Mouse (Mus musculus) cerebellum, postnatal 14 days (tissue): ENCODE measurements around the gene Hoxd11.

Experiments used
- DNase-seq, 2 experiments: peaks; one replicate each; pipeline ENCODE4 v3.0.0; 2021; ENCODE audit warnings: mixed read lengths in 2 of 2

Gene Hoxd11

DNA sequence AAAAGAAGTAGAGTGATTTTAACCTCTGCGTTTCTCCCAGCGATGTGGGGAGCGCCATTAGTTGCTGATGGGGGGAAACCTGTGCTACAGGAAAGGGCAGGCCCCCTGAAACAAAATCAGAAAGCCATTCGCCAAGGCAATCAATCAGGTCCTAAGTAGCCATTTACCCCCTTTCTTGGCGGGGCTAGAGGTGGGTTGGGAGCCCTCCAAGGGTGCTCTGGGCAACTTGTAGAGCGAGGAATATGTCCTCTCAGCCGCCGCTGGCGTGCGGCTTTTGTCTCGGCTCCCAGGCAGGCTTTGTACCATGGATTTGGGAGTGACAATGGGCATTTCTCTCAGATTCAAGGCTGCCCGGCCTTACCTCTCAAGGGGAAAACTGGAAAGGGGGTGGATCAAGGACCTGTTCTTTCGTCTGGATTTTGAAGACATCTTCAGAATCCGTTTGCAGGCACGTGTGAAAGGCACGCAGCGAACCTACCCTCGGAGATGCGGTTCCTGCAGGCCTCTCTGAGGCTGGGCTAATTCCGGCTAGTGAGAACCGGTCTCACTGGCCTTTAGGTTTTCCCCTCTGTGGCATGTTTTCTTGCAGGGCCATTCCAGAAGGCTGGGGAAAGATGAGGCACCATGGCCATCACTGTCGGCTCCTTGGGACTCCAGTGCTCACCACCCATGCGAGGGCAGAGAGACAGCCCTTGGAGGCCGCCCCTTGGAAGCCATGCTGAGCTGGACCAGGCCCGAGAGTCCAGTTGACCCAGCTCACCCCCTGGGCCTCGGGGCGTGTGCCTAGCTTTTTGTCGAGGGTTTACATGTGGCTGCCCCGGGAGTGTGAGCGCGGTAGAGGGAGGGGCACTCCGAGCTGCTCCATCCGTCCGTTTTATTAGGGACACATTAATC, 17.3 kb downstream of the Hoxd11 start:
- DNase-seq = peak in 1 of 2 experiments; percentile 8

DNA sequence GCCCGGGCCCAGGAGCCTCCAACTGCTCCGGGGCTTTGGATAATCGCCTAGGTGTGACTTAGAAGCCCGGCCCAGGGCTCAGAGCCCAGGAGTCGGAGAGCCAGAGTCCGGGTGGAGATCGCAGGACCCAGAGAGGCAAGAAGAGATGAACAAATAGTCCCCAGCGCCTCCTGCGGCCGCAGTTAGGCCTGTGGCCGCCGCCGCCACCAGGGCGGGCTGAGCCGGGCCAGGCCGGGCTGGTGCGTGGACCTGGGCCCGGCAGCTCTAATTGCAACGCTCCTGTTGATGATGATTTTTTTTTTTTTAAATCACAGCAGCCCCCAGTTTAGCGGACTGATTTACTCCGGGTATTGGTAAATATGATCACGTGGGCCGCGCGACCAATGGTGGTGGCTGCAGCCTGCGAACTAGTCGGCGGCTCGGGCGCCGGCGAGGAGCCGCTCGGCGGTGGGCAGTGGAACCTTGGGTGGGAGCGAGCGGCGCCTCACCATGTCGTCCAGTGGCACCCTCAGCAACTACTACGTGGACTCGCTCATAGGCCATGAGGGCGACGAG, 18.3 kb downstream of the Hoxd11 start, which contains the start of gene Hoxd9:
Gene Hoxd9, plus strand, starts transcription at position 161 of the 555 bp plus-strand sequence.
- DNase-seq = peak in 1 of 2 experiments; percentile 39

DNA sequence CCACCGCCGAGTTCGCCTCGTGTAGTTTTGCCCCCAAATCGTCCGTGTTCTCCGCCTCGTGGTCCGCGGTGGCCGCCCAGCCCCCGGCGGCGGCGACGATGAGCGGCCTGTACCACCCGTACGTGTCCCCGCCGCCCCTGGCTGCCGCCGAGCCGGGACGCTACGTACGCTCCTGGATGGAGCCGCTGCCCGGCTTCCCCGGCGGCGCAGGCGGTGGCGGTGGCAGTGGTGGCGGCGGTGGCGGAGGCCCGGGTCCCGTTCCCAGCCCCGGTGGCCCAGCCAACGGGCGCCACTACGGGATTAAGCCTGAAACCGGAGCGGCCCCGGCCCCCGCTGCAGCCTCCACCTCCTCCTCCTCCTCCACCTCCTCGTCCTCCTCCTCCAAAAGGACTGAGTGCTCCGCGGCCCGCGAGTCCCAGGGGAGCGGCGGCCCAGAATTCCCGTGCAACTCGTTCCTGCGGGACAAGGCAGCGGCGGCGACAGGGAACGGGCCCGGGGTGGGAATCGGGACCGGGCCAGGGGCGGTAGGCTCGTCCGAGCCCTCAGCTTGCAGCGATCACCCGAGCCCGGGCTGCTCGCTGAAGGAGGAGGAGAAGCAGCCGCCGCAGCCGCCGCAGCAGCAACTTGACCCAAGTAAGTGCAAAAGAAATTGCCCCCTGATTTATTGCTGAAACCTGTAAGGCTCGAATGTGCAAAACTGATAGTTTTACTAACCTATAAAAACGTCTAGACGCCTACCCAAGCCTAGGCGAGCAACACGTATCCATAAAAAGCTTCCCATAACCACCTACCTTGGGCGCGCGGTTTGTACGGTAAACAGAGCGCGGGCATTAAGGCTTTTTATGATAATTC, 19.1 kb downstream of the Hoxd11 start:
- DNase-seq = peak in 1 of 2 experiments; percentile 26

DNA sequence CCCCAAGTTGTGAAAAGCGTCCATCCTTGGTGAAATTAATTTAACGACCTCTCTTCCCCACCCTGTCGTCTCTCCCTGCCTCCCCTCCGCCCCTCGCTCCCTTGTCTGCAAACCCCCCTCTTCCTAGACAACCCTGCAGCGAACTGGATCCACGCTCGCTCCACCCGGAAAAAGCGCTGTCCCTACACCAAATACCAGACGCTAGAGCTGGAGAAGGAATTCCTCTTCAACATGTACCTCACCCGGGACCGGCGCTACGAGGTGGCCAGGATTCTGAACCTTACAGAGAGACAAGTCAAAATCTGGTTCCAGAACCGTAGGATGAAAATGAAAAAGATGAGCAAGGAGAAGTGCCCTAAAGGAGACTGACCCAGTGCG, 19.7 kb downstream of the Hoxd11 start:
- DNase-seq = peak; percentile 17 to 30

DNA sequence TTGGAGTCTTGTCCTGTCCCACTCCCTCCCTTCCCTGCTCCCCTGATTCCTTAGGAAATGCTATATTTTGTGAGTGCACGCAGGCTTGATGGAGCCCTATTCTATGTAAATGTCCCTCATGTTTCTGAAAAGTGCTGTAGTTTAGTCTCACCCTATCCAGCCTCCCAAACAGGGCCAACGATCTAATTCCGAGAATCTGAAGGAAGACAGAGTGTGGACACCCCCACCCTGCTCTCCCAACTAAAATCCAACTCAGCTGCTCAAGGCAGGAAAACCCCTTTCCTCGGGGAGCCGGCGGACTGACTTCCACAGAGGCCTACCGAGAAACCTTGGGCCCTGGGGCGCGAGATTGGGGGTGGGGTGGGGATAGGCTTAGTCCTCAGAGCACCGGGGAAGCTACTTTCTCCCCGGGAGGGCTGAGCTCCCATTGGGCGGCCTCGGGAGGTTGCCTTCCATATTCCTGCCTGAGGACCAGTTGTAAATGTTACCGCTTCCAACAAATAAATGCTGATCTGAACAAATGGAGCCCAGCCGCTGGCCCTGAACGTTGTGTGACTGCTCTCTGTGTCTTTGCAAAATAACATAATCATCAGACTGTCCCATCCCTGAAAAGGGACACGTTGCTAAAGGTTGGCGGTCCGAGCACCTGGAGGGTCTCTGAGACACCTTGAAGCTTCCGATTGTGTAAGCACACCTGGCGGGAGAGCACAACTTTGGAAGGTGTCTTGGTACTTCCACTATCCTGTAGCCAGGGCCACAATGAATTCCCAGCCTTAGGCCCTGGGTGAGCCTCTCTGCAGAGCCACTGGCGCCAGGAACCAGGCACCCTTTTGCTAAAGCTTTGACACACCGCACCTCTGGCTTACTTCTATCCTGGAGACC, 20.5 kb downstream of the Hoxd11 start:
- DNase-seq = peak in 1 of 2 experiments; percentile 20

DNA sequence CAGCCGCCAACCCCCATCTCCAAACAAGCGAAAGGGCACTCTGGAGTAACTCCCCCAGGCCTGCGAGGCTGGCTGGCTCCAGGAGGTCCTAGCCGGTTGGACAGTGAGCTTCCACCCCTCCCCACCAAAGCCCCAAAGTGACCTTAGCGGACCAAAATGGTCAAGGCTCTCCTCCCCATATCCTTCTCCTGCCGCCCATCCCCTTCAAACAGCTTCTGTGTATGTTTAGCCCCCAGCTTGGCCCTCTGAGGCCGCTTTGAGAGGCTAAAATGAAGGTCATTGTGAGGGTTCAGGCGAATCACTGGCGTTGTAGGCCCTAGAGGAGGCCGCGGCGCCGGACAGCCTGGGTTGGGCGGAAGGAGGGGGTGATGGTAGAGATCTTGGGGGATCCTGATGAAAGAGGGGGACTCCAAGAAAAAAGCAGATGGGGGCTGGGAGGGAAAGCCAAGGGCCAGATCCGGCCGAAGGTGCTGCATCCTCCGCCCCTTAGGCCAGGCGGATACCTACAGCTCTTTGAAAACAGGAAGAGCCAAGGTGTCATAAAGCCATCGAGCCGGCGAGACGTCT, 21.3 kb downstream of the Hoxd11 start:
- DNase-seq = peak in 1 of 2 experiments; percentile 11

DNA sequence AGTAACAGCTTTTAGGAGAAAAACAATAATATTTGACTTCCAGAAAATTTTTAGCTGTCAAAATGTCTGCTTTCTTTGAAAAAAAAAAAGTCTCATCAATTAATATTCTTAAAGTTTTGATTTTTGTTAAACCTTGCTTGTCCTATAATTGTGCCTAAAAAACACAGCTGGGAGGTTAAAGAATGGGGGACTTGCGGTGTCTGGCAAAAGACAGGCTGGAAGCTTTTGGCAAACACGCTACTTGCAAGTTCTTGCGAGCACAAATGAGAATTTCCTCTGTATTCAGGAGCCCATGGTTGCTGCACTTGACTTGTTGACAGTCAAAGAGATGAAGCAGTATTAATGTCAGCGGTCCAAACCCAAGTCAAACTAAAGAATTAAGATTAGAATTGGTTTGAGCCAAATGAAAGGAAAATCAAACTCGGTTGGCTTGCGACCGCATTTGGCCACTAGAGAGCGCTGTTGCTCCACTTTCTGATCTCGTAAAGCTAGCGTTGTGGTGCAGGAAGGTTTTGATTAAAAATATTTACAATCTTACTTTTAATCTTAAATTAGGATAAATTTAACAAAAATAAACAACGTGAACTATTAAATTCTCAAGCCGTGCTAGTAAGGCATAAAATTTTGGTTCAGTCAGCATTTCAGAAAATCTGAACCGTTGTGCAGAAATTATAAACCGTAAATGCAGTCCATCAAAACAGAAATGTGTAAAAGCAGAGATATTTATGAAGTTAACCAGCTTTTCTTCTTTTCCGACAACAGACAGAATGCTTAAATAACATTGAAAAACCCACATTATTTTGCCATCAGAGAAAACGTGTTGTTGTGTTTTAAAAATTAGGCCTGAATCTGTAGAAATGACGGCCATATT, 22.8 kb downstream of the Hoxd11 start:
- DNase-seq = peak; percentile 89 to 92

DNA sequence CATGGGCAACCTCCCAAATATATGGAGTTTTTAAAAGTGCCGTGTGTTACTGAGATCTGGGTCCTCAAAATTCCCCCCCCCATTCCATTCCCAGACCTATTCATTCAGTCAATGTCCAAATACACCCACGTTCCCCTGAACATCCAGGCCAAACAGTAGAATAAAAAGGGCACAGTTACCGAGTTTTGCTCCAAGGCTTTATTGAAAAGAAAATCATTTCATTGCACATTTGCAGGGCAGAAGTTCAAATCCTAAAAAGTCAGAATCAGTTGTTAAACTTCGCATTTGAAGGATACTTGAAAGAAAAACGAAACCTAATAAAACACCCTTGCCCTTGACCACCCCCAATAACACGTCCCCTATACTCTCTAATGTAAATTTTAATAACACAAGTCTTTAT, 23.5 kb downstream of the Hoxd11 start:
- DNase-seq = no peak

DNA sequence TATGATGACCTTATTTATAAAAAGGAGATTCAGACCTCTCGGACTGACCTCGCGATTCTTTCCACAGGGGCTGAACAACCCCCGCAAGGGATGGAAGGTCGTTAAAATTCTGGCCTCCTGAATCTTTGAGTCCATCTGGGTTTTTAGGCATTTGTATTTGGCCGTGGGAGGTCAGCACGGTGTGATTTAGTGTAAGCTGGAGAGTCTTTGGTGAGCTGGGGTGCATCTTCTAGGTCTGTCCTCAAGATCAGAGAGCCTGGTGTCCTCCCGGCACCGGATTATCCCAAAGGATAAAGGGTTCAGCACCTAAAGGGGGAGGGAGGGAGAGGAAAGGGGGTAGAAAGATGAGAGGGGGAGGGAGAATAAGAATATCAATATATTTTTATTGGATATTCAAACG, 24.0 kb downstream of the Hoxd11 start:
- peak in 1 of 2 experiments; percentile 20 for DNase-seq

DNA sequence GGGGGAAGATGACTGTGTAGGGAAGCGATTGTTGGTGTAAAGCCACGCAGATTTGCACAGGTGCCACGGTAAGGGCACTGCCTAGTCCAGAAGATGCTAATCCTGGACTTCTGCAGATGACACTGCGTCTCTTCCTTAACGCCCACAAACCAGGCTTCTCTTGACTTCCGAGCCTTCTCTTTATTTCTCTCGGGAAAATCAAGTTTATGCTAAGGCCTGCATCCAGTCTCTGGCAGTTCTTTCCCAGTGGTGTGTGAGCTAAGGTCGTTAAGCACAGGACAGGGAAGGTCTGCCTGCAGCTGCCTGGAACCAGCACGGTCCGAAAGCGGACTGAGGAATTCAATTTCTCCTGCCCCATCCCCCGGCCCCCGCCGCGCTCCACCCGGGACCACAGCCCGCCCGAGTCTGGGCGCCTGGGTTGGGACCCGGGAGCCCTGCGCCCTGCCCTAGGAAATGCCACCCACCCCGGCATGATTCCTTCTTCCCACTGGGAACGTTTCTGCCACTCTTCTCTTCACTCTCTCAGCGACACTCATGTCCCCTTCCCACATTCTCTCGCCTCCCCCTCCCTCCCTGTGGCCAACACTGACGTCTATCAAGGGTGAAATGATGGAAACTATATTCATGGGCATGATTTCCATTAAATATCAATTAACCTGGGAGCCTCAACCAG, 24.5 kb downstream of the Hoxd11 start:
- peak in 1 of 2 experiments; percentile 12 for DNase-seq

DNA sequence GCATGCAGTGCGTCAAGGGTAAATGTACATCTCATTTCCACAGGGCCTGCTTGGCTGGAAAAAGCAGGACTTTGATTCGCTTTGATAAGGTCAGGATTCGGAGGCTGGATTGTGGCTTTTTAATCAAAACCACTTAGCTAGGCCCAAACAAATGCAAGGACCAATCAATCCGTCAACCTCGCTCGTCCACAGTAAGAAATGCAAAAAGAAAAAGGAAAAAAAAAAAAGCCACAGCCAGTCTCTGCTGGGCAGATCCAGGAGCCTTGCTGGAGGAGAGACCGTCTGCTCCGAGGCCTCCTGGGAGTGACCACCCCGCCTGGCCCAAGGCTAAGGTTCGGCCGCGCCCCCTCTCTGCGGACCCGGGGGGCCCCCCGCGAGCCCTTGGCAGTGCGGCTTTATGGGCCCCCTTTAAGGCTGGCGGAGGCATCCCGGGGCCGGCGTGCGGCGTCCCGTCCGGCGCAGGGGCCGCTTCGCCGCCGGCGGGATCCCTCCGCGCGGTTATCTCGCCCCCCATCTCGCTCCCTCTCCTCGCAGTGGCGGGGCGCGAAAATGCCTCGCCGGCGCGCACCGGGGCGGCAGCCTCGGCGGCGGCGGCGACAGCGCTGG, 25.1 kb downstream of the Hoxd11 start, which contains the start of gene Hoxd8:
Gene Hoxd8, plus strand, starts transcription at position 223 of the 606 bp plus-strand sequence.
- DNase-seq = no peak

DNA sequence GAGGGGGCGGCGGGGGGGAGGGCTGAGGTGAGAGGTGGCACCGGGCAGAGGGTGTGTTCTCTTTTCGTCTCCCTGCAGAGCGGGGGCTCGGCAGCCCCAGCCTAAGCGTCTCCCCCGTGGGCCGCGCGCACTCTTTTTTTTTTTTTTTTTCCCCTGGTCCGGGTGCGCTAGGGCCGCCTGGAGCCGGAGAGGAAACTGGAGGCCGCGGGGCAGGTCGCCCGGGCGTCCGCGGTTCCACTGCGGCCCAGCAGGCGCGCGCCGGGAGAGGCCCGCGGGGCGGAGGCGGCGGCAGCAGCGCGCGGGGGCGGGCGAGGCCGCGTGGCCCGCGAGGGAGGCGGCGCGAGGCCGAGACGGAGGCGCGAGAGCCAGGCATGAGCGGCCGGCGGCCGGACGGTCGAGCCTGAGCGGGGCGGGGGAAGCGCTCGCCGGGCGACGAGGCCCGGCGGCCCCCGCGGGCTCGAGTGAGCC, 25.7 kb downstream of the Hoxd11 start:
- no peak for DNase-seq

DNA sequence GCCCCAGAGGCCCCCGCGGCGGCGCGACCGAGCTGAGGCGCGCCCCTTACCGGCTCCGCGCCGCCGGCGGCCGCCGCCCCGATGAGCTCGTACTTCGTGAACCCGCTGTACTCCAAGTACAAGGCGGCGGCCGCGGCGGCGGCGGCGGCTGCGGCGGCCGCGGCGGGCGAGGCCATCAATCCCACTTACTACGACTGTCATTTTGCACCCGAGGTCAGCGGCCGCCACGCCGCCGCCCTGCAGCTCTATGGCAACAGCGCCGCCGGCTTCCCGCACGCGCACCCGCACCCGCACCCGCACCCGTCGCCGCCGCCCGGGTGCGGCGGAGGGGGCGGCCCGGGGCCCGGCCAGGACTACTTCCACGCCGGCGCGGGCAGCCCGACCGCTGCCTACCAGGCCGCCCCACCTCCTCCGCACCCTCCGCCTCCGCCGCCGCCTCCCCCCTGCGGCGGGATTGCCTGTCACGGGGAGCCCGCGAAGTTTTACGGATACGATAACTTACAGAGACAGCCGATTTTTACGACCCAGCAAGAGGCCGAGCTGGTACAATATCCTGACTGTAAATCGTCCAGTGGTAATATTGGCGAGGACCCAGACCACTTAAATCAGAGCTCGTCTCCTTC, 26.2 kb downstream of the Hoxd11 start:
- DNase-seq = peak in 1 of 2 experiments; percentile 14

DNA sequence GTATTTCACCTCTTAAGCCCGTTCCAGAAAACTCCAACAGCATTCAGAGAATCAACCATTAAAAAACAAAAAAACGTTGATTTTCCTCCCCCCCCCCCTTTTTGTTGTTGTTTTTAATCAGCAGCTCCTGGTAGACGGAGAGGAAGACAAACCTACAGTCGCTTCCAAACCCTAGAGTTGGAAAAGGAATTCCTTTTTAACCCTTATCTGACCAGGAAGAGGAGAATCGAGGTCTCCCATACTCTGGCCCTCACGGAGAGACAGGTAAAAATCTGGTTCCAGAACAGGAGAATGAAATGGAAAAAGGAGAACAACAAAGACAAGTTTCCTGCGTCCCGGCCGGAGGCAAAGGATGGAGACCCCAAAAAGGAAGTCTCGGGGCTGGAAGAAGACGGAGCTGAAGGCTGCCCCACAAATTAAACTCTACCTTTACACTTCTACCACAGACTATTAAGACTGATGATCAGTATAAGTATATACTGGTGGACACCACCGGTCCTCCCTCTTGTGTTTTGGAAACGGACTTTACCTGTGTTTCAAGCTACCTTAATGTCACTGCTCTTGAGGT, 27.1 kb downstream of the Hoxd11 start:
- no peak for DNase-seq

DNA sequence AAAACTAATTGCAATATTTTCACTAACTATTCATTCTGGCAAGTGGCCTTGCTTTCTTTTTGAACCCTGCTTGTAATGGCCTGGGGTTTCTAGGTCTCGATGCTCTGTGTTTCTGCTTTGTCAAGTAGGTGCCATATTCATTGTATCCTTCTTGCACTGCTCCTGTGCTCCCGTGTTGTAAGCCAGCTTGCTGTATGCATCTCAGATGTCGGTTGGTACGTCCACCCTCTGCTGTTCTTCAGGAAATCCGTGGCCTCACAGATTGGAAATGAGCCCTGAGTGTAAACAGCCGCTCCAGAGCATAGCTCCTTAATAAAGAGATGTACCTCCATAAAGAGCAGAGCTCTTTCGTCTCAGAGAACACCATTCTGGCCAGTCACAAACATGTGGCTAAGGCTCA, 28.2 kb downstream of the Hoxd11 start:
- no peak for DNase-seq

DNA sequence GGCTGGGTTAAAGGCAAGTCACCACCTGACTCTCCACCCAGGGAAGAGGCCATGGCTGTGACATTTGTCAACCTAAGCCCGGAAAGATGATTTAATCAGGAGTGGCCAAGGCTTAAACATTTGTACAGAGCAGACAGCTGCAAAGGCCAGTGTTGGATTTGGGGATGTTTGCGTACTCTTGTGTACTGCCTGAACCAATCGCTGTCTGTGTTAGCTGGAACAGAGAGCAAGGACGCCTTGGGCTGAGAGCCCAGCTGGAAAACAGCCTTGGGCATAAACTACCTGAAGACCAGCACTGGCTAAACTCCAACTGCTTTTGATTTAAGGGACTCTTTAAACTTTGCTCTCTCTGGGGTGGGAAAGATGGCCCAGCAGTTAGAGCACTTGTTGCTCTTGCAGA, 29.3 kb downstream of the Hoxd11 start:
- DNase-seq = no peak

DNA sequence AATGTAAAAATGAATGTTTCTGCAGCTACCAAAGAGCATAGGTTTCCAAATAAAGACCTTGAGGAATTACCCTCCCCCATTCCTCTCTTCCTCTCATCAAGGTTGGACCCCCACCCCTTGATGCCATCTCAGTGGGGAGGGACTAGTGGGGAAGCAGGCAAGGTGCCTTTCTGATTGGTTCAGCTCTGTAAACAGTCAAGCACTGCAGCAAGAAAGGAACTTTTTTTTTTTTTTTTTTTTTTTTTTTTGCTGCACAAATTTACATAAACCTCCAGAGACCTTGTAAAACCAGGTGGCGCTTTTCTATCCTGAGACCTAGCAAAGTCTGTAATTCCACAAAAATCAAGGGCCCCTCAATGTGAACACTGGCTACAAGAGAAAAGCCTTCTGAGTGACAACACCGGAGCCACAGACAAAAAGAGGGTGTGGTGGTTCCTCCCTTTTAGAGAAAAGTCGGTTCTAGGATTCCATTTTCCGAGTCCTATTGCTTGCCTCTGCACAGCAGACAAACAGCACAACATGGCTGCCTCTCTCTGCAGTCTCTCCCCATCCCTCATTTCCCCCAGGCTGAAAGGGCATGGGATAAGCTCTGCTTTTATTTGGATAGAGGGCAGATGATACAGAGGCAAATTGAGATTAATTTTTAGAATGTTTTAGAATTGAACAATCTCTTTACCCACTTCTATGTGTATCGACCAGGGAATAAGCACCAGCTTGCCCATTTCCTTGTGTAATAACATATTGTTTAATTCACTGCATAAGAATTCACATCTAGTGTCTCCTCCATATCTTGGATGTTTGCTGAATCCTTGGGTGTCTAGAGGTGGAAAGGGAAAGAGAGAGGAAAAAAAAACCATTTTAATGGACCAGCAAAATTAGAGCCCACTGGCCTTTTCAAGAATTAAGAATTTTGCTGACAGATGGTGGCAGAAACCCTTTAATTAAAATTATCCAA, 30.4 kb downstream of the Hoxd11 start:
- no peak for DNase-seq
